Mouse (Mus musculus) CH12.LX (cell line): ENCODE data around the gene Bicdl2.
A peak's percentile ranks its signal among the peaks of the same experiment; 100 is the strongest.

ENCODE experiments used
- JUND ChIP-seq: conservative IDR thresholded peaks from 2 replicates; pipeline ENCODE4 v1.6.1; 2011; ENCODE audit warnings: low read depth, low read length, improper control_type of control experiment
- RAD21 ChIP-seq: IDR thresholded peaks from 2 replicates; pipeline ENCODE4 v1.6.1; 2011; ENCODE audit warnings: low read depth, mild to moderate bottlenecking, low read length, improper control_type of control experiment, moderate library complexity

DNA sequence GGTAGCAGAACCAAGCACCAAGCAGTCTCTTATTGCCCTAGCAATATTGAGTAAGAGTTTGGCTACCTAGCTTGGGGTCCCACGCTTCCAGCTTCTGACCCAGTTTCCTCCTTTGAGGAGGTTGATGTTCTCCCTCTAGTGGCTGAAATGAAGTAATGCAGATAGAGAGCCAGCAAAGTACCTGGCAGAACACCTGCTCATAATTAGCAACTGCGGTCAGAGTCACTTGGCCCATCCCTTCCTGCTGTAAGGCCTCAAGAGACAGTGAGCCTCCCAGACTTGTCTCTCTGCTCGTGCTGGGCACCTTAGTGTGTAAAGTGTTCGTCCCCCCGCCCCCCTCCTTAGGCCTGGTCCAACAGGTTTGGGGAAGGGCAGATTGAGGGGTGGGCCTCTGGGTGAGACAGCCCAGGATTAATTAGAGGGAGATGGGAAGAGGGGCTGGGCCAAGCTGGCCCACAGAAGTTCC lies 4.3 kb downstream of the Bicdl2 start:
- TF ChIP-seq JUND (no peak), RAD21 (peak; percentile 36)
